Mouse (Mus musculus): ENCODE results near the gene Syn3.

Gene Syn3

GRCm38 (mm10) chr10:86338121-86338715, 160.5 kb downstream of the Syn3 start:
- peak; percentile 31 for DNase-seq (ENCODE audit: low spot score)

- DNase-seq (ENCODE audit: low spot score) = no peak
These were observed 161.5 kb downstream of the Syn3 start for GRCm38 (mm10) chr10:86337239-86337638.

GRCm38 (mm10) chr10:86336506-86336905, 162.2 kb downstream of the Syn3 start:
- peak; percentile 26 for DNase-seq (ENCODE audit: low spot score)

GRCm38 (mm10) chr10:86334581-86334980, 164.1 kb downstream of the Syn3 start:
- DNase-seq (ENCODE audit: low spot score) = no peak

- DNase-seq (ENCODE audit: low spot score) = no peak
These were observed 165.8 kb downstream of the Syn3 start for GRCm38 (mm10) chr10:86332942-86333341.

- no peak for DNase-seq (ENCODE audit: low spot score)
These were observed 166.9 kb downstream of the Syn3 start for GRCm38 (mm10) chr10:86331681-86332281.

- no peak for DNase-seq (ENCODE audit: low spot score)
These were observed 167.6 kb downstream of the Syn3 start for GRCm38 (mm10) chr10:86330993-86331680.

- DNase-seq (ENCODE audit: low spot score) = no peak
These were observed 169.3 kb downstream of the Syn3 start for GRCm38 (mm10) chr10:86329241-86329882.

- DNase-seq (ENCODE audit: low spot score) = no peak
These were observed 170.0 kb downstream of the Syn3 start for GRCm38 (mm10) chr10:86328691-86329090.

- peak; percentile 70 for DNase-seq (ENCODE audit: low spot score)
These were observed 170.6 kb downstream of the Syn3 start for GRCm38 (mm10) chr10:86328143-86328542.

- DNase-seq (ENCODE audit: low spot score) = no peak
These were observed 173.4 kb downstream of the Syn3 start for GRCm38 (mm10) chr10:86325272-86325671.

GRCm38 (mm10) chr10:86323275-86323994, 175.3 kb downstream of the Syn3 start:
- DNase-seq (ENCODE audit: low spot score) = no peak

GRCm38 (mm10) chr10:86322006-86322405, 176.7 kb downstream of the Syn3 start:
- DNase-seq (ENCODE audit: low spot score) = no peak

GRCm38 (mm10) chr10:86321194-86321593, 177.5 kb downstream of the Syn3 start:
- DNase-seq (ENCODE audit: low spot score) = no peak

- no peak for DNase-seq (ENCODE audit: low spot score)
These were observed 178.5 kb downstream of the Syn3 start for GRCm38 (mm10) chr10:86320204-86320603.

GRCm38 (mm10) chr10:86319526-86319925, 179.2 kb downstream of the Syn3 start:
- DNase-seq (ENCODE audit: low spot score) = no peak

GRCm38 (mm10) chr10:86318552-86319140, 180.1 kb downstream of the Syn3 start:
- no peak for DNase-seq (ENCODE audit: low spot score)

GRCm38 (mm10) chr10:86317633-86318032, 181.1 kb downstream of the Syn3 start:
- DNase-seq (ENCODE audit: low spot score) = no peak

- no peak for DNase-seq (ENCODE audit: low spot score)
These were observed 183.2 kb downstream of the Syn3 start for GRCm38 (mm10) chr10:86315513-86315912.

- DNase-seq (ENCODE audit: low spot score) = no peak
These were observed 185.2 kb downstream of the Syn3 start for GRCm38 (mm10) chr10:86313448-86313847.

- no peak for DNase-seq (ENCODE audit: low spot score)
These were observed 185.7 kb downstream of the Syn3 start for GRCm38 (mm10) chr10:86312976-86313375.

GRCm38 (mm10) chr10:86310527-86310926, 188.2 kb downstream of the Syn3 start:
- DNase-seq (ENCODE audit: low spot score) = peak; percentile 76

All from adipocyte (in vitro differentiated cells).